Mouse (Mus musculus) testis, postnatal 10 days (tissue): Measurements from ENCODE around the gene Ext2.

Experiments used
- DNase-seq: peaks from one replicate; pipeline ENCODE4 v3.0.0; 2021; ENCODE audit warnings: low spot score

The Ext2 gene

DNA sequence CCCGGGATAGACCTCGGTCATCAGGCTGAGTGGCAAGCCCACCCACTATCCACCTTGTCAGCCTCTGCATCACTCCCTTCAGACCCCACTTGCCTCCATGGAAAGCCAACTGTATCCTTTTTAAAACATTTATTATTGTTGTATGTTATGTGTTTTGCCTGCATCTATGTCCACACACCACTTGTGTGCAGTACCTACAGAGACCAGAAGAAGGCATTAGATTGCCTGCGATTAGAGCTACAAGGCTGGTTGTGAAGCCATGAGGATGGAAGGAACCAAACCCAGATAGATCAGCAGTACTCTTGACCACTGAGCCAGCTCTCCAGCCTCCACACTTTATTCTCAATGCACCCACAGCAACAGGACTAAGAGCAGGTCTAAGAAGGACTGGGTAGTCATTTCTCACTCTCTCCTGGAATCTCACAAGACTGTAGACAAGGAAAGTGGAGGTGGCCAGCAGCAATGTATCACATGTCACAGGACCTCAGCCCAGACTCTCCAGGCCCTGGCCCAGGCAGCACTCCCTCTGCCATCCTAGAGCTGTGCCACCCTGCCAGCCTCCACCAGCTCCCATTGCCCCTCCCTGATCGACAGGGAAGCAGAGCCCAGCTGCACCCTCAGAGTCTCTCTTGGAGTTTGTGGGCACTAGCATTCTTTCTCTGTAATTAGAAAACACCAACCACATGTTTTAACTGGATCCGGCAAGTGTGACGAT lies 15.7 kb downstream of the Ext2 start:
- no peak for DNase-seq

DNA sequence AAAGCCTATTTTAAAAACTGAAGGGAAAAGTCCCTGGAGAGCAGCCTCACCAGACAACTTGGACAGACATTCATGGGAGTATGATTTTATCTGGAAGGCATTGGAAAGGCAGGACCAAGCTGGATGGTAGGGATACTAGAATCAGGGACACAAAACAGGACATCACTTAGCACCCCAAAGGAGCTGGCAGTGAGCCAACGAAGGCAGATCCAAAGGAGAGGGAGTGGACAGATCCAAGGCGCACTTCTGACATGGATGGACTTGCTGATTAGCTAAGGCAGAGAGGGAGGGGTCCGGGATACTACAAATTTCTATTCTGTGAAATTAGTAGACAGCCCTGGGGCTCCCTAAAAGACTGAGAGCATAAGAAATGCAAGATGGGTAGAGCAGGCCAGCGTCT lies 16.8 kb downstream of the Ext2 start:
- DNase-seq: peak; percentile 58

DNA sequence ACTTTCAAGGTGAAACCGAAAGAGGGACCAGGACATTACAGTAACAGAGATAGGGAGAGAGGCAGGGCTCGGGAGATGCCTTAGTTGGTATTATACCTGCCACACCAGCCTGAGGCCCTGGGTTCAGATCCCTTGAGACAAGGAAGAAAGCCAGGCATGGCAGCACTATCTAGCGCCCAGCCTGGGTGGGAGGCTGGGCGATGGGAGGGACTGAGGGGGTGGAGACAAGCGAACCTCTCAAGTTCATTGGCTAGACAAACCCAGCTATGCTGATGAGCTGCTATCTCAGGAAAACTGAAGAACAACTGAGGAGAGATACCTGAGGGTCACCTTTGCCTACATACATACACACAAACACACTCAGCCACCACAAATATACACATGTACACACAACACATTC lies 17.3 kb downstream of the Ext2 start:
- DNase-seq: no peak

DNA sequence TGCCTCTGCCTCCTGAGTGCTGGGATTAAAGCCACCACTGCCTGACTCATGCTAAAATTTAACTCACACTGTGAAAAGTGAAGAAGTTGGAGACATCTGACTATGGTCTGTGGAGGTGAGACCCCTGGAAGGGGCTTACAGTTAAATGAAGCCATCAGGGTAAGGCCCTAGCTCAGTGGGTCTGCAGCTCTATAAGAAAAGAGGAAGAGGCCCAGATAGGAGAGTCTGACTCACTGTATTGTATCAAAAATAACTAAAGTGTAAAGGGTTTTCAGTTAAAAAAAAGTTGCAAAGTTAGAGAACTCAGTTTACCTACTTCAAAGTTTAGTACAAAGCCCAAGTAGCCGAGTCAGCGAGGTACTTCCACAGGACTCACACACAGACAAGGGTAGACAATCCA lies 19.4 kb downstream of the Ext2 start:
- no peak for DNase-seq

DNA sequence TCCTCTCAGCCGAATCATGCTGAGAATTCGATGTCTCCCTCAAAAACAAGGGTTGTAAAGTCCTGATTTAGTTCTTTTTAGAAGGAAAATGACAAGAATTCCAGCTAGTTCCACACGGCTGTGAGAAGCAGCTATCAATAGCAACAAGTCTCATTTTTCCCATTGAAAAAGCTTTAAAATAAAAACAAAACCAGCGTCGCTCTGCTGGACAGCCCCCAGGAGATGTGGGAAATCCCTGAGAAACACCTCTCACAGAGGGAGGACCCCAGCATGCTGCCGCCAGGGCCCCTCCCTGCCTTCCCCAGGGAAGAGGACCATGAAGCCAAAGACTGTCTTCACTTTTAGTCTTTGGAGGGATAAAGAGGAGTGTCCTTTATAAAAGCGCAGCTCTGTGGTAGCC lies 21.3 kb downstream of the Ext2 start:
- no peak for DNase-seq

DNA sequence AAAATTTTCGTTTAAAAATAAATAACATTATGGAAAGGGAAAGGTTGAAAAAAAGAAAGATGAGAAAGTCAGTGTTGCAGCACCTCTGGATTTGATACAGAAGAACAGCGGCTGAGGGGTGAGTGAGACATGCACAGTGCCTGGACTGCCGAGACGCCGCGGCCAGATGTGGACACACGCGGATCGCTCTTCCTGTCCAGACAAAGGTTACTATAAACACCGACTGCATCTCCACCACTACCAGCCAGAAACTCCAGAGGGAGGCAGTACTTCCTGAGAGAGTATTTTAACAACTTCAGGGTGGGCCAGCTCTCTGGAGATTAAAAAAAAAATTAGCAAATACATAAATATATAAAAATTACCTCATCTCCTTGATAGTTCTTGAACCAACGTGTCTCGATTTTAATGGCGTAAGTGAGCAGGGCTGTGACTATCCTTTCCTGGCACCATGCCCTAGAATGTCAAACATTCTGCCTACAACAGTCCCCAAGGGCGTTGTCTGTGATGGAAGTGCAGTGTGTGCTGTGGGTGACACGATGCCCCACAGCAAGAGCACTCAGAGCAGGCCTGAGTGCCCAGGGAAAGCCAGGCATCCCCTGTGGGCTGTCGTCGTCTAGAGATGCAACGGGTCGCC lies 25.1 kb downstream of the Ext2 start:
- no peak for DNase-seq

DNA sequence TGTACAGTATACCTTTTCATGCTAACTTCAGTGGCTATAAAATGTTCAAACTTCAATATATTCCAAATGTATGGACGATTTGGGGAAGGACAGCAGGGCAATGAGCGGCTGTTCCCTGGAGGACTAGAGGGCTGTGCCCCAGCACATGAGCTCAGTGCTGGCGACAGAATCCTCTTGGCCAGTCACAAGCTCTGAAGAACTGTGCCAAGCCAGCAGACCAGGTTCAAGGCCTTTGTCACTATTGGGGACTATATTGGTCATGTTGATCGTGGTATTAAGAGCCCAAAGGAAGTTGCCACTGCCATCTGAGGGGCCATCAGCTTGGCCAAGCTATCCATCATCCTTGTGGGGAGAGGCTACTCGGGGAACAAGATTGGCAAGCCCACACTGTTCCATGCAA lies 28.0 kb downstream of the Ext2 start:
- DNase-seq: no peak

DNA sequence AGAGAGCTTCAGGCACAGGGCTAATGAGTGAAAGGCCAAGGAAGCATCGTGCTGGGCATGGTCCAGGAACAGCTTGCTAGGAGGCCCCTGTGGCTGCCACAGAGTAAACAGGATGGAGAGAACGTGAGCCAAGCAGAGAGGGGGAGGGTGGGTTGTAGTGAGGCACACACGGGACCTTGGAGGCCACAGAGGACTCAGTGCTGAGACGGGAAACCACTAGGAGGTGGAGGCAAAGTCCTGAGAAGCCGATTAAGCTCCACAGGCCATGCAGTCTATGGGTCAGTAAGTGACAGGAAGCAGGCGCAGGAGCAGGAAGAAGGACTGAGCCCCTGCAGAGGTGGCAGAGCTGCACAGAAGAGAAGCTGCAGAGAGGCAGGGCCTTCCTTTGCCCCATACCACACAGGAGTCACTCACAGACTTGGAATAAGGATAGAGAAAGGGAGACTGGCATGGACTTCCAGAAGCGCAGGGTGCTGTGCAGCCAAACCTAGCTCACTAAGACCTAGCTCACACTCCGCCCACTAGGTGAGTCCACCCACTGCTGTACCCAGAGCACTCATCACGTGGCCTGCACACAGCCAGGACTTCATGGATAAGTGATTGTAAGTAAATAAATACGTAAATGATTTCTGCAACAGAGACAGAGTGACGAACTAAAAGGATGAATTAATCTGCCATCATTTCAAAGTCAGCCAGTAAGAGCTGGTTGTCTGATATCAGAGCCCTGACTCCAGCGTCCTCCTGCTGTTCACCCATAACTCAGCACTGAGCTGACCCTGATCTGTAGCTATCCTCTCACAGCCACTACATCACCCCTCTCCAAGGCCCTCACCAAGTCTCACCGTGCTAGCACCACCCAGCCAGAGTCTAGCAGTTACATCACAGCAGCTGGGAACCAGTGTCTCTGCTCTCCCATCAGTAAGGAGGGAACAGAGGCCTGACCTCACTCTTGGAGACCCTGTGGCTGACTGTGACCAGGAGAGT lies 30.6 kb downstream of the Ext2 start:
- peak; percentile 66 for DNase-seq

DNA sequence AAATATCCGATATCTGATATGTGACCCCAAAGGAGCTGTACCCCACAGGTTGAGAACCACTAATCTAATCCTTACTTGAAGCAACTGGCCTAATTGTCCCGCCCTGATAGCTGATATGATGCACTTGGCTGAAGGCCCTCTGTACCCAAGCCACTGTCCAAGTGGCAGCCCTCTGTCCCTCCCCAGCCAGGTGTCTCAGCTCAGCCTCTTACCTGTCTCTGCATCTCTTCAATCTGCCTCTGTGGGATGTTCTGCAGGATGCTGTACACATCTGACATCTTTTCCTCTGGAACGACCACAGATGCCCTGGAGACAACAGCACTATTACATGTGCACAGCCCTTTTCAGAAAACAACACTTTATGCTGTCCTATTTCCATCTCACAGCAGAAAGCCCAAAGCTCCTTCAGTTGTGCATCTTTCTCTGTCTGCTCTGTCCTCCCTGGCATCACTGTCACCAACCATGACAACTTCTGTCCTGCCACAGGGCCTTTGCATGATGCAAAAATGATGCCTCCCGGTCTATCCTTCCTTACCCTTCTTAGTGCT lies 31.5 kb downstream of the Ext2 start:
- no peak for DNase-seq

DNA sequence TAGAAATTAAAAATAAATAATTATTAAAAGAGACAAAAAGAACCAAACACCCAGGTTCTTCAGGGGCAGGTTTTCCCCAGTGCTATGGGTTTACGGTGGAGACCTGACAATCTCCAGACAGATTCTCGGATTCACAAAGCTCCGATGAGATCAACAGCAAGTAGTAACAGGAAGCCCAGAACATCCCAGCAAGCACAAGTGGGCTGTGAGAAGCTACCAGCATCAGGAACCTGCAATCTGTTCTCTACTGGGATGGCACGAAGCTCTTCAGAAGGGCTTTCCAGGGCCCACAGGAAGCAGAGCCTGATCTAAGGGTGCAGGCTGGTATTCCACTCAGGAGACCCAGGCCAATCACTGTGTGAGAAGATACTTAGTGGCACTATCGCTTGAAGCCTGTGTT lies 33.8 kb downstream of the Ext2 start:
- DNase-seq: no peak

DNA sequence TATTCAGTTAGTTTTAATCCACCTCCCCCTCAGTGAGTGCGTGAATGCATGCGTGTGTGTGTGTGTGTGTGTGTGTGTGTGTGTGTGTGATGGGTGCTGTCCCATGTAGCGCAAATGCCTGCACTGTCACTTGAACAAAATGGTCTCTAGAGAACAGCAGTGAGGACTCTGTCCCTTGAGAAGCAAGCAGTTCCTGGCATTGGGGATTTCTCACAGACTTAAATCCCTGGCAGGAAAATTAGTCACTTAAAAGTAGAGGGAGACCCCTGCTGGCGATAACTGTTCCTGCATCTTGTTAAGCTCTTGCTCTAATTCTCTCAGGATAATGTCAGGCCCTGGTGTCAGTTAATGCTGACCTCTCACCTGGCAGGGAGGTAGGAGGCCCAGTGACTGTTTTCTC lies 36.2 kb downstream of the Ext2 start:
- peak; percentile 85 for DNase-seq

DNA sequence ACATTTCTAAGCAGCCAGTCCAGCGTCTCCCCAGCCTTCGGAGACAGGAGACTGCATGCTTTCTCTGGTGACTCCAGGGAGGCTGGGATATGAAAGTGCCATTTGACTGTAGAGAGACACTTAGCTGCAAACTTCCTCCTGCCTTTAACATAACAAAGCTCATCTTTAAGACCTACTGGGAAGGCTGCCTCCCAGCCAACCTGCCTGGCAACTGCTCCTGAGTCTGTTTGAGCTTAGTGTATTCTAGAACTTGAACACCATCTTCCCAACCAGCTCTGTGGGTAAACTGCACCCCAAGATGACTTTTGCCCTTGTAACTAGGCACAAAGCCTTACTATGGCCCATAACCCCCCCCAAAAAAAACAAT lies 37.0 kb downstream of the Ext2 start:
- DNase-seq: no peak

DNA sequence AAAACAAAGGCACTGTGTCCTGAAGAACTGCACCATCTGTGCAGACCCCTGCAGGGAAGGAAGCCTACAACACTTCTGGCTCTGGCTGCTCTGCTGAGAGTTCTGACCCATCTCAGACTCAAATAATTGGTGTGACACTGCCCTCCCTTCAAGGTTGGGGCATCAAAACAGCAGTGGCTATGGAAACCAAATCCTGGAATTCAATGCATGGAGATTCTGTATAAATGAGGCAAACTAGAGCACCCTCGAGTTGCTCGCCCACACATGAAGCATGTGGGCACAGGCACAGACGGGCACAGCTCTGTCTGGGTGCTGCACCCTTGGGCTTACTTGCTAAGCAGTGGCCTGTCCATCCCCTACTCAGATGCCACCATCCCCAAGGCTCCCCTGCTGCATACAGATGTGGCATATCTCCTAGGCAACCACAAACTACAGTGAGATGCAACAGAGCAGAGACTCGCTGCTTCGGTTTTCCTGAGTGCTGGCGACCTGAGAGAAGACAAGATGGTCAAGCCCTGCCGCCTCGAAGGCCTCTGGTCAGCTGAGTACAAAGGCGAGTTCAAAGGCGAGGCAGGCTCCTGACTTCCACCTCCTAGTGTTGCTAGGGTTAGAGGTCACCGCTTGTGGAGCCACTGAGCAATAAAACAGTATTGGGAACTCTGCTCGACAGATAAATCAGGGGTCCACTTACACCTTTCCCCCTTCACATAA lies 37.5 kb downstream of the Ext2 start:
- DNase-seq: no peak

DNA sequence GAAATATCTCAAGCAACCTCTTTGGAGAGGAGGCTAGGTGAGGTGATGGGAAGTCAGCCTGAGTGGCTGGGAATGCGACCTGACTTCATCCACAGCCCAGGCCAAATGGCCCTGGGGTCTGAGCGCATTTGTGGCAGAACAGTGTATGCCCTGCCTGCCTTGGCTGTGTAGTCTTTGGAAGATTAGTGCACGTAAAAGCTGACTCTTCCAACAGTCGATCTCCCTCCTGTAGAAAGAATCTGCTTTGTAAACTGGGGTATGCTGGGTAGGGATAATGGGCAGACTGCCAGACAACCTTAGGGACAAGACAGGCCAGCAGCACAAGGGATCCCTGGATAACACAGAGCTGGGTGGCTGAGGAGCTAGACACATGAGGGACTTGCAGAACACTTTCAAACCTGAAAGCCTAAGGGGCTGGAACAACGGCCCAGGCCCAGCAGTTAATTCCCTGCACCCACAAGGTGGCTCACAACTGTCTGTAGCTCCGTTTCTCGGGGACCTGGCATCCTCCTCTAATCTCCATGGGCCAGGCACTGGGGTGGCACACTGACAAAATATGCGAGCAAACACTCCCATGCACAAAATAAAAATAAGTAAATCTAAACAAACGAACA lies 38.3 kb downstream of the Ext2 start:
- DNase-seq: no peak

DNA sequence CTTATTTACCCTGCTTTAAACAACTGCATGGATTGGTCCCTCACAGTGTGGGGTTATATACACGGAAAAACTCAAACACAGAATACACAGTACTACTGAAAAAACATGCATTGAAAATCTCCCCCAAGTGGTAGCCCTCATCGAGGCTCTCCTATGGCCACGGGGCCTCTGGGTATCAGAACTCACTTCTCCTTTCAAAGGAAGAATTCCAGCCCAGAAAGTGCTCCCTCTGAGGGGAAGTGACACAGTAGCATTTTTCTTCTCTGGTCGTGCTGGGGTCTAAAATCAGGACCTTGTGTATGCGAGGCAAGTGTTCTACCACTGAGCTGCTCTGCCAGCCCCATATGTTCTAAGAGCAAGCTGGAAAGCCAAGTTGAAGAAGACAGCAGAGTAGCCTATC lies 39.7 kb downstream of the Ext2 start:
- DNase-seq: no peak

DNA sequence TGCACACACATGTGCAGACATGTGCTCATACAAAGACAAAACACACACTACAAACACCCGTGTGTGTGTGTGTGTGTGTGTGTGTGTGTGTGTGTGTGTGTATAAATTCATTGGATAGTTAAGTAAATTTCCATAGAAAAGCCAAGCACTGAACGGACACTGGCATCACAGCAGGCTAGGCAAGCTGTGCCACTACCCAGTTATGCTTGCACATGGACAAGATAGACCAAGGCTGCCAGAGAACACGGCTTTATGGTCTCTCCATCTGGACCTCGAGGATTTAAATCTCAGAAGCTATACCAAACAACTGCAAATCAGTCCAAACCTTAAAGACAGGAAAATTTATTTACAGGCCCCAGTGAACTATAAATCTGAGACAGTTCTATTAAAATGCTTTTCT lies 40.2 kb downstream of the Ext2 start:
- no peak for DNase-seq

DNA sequence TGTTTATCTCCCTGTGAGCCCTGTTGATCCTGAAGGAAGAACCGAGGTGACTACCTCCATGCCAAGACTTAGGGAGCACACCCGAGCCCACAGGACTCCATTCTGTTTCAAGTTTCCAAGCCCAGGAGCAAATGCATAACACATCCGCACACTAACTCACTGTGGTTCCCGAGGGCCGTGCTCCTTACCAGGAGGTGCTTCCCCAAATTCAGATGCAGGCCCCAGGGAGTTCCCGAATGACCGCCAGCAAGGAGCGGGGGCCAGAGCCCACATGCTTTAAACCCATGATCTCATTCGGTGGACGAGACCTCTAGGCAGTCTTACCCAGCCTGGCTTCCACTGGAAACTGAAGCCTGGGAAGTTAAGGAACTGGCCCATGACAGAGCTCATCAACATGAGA lies 41.8 kb downstream of the Ext2 start:
- no peak for DNase-seq

DNA sequence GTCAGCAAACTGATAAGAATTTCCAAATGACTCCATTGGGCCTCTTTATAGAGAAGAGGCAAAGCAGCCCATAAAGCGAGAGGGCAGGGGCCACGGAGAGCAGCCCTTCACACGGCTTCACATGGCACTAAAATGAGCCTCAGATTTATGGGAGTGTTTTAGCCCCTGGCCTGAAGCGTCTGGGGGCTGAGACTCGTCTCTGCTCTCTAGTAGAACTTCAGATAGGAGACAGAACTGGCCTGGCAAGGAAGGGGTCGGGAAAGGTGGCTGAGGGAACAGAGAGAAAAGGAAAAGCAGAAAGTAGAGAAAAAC lies 42.5 kb downstream of the Ext2 start:
- no peak for DNase-seq

DNA sequence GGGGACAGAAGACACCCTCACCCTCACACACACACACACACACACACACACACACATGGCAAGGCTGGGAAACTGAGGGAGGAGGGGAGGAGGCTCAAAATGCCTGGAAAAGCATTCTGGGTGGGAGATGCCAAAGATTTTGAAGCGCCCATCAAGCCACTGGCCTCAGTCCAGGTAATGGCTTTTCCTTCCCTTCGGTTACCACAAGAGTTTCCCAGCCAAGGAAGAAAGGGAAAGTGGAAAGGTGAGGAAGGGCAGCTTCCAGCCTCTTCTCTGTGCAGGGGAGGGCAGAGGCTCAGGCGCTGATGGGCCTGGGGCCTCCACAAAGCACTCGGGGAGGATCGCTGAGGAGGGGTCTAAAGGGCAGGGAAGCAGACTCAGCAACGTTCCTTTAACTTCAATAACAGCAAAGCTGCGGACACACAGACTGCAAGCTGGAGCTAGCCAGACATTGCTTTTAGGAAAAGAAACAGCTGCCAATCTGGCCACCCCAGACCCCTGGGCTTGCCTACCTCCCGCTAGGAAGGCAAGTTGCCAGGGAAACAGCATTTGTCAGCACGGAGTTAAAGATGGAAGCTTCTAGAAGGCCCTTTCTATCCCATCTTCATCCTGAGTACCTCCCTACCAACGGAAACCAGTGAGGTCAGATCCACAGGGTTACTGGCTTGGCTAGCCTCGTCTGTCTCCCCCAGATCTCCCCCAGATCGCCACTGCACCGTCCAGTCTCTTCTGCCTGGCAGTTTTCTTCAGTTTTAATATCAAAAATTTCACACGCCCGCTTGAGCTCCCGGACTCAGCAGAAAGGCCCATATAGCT lies 43.1 kb downstream of the Ext2 start:
- DNase-seq: no peak

DNA sequence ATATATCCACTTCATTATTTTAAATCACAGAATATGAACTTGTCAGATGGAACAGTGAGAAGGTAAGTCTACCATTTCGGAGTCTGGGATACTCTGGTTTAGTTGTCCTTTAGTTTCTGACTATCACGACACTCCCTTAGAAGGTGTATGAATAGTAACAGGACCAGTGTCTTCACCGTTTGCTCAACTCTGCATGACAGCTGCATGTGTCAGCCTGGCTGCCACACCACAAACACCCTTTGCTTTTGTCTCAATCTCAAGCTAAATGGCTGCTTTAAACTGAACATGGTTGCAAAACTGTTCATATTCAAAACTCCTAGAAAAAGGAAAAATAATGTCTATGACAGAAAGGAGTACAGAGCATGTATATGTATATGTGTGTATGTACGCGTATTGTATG lies 43.8 kb downstream of the Ext2 start:
- no peak for DNase-seq

DNA sequence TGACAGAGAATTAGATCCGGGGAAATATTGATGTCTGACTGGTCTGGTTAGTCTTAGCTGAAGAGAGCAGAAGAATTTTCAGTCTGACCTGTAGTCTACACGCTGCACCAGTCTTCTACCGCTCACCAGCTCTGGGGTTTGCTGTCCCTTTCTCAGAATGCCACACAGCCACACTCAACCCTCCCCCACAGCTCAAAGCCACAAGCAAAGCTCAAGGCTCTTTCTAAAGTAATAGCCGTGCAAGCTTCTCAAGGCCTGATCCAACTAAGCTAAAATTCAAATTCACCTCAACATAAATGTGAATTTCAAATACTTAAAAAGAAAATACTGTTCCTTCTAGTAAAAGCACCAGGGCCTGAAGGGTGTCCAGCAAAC lies 45.3 kb downstream of the Ext2 start:
- no peak for DNase-seq
